Mouse (Mus musculus) left cerebral cortex, postnatal 4 days (tissue): ENCODE data around the gene B4galt4. TPM values are rescaled to one million over a fixed set of nuclear protein-coding genes. Genes with fewer than 3 reads are reported as not detected.
A peak's percentile ranks its signal among the peaks of the same experiment; 100 is the strongest.
"Not testable (repeated sequence)": the region's sequence is repeated elsewhere in the genome, so short reads cannot be mapped to it uniquely, and the experiment has no call there.

Source experiments
- DNase-seq: peaks from one replicate; pipeline ENCODE4 v3.0.0-alpha.2; 2022
- intact Hi-C: fragments of 180-260 bp; cut with DNase I; formaldehyde crosslinking; loops from one replicate; pipeline ENCODE4 v1.15.1; 2025
- total RNA-seq, 2 experiments: library from RNA; stranded (reverse); gene quantifications; 2 replicates each; pipeline ENCODE4 v1.2.3; 2021

B4galt4 gene
- total RNA-seq, 2 experiments from 2014 or later = 23.6 to 25.7 TPM

GRCm38 (mm10) chr16:38767761-38768160, 25.7 kb downstream of the B4galt4 start:
- intact Hi-C loops = no loop called here
- no peak for DNase-seq

- peak; percentile 26 for DNase-seq
- intact Hi-C loops = no loop called here
Measured at GRCm38 (mm10) chr16:38768386-38768785, 26.3 kb downstream of the B4galt4 start.

- no peak for DNase-seq
- intact Hi-C loops = no loop called here
Measured at GRCm38 (mm10) chr16:38769529-38769928, 27.5 kb downstream of the B4galt4 start.

- intact Hi-C loops = no loop called here
- DNase-seq = no peak
Measured at GRCm38 (mm10) chr16:38771145-38771544, 29.1 kb downstream of the B4galt4 start.

- intact Hi-C loops = no loop called here
- no peak for DNase-seq
Measured at GRCm38 (mm10) chr16:38772906-38773496, 30.9 kb downstream of the B4galt4 start.

- intact Hi-C loops = no loop called here
- DNase-seq = no peak
Measured at GRCm38 (mm10) chr16:38774964-38775746, 33.1 kb downstream of the B4galt4 start.

- DNase-seq = no peak
- intact Hi-C loops = no loop called here
Measured at GRCm38 (mm10) chr16:38776342-38776741, 34.3 kb downstream of the B4galt4 start.

- no peak for DNase-seq
- intact Hi-C loops = no loop called here
Measured at GRCm38 (mm10) chr16:38780960-38781572, 39.0 kb downstream of the B4galt4 start.

- intact Hi-C loops = no loop called here
- no peak for DNase-seq
Measured at GRCm38 (mm10) chr16:38781946-38782345, 39.9 kb downstream of the B4galt4 start.

- DNase-seq = no peak
Measured at GRCm38 (mm10) chr16:38782524-38783067, 40.5 kb downstream of the B4galt4 start.

GRCm38 (mm10) chr16:38785301-38785700, 43.2 kb downstream of the B4galt4 start:
- no peak for DNase-seq
- intact Hi-C loops = no loop called here

More at GRCm38 (mm10) chr16:38782524-38783067, 40.5 kb downstream of the B4galt4 start:
- intact Hi-C loops = no loop called here

- no peak for DNase-seq
- intact Hi-C loops = no loop called here
Measured at GRCm38 (mm10) chr16:38789016-38789415, 47.0 kb downstream of the B4galt4 start.

- intact Hi-C loops = no loop called here
- no peak for DNase-seq
Measured at GRCm38 (mm10) chr16:38789966-38790365, 47.9 kb downstream of the B4galt4 start.

GRCm38 (mm10) chr16:38793120-38793519, 51.1 kb downstream of the B4galt4 start:
- no peak for DNase-seq
- intact Hi-C loops = no loop called here

- DNase-seq = no peak
- intact Hi-C loops = no loop called here
Measured at GRCm38 (mm10) chr16:38798957-38799450, 56.9 kb downstream of the B4galt4 start.

GRCm38 (mm10) chr16:38800091-38800490, 58.0 kb downstream of the B4galt4 start, which contains the start of gene Upk1b:
TSS of gene Upk1b (minus strand) at chr16:38800328.
- intact Hi-C loops = loop anchor here (10.0 kb wide), 1 partner anchor 65 kb away; no protein-coding TSS in a partner anchor
- DNase-seq = no peak

- intact Hi-C loops = loop anchor here (10.0 kb wide), 1 partner anchor 73 kb away; no protein-coding TSS in a partner anchor
Measured at GRCm38 (mm10) chr16:38807796-38808195, 65.7 kb downstream of the B4galt4 start.

GRCm38 (mm10) chr16:38810196-38810595, 68.1 kb downstream of the B4galt4 start:
- DNase-seq = no peak
- intact Hi-C loops = loop anchor here (10.0 kb wide), 1 partner anchor 195 kb away; no protein-coding TSS in a partner anchor

More at GRCm38 (mm10) chr16:38807796-38808195, 65.7 kb downstream of the B4galt4 start:
- not testable (repeated sequence) for DNase-seq

GRCm38 (mm10) chr16:38812521-38812920, 70.5 kb downstream of the B4galt4 start:
- intact Hi-C loops = loop anchor here (10.0 kb wide), 1 partner anchor 198 kb away; no protein-coding TSS in a partner anchor
- peak; percentile 79 for DNase-seq
